Mouse (Mus musculus) gastrocnemius, adult 8-10 months (tissue): ENCODE results near the gene Kif3a. TPM values are rescaled to one million over a fixed set of nuclear protein-coding genes. Genes with fewer than 3 reads are reported as not detected.

Experiments used
- DNase-seq, 2 experiments: peaks; one replicate each; pipeline ENCODE4 v3.0.0; 2022; ENCODE audit warnings: low spot score in 2 of 2
- total RNA-seq, 4 experiments: library from RNA; stranded (reverse); gene quantifications; 2 replicates each; pipeline ENCODE4 v1.2.4; 2022

Kif3a gene
- 1 to 10 TPM; 3.0 to 6.8 (median 4.0) TPM for total RNA-seq

GRCm38 (mm10) chr11:53567224-53568014, at the start of gene Kif3a:
Gene Kif3a, plus strand, starts transcription at chr11:53567379.
- peak; percentile 84 to 90 for DNase-seq

GRCm38 (mm10) chr11:53518759-53519158, 48.4 kb upstream of the Kif3a start:
- no peak for DNase-seq

DNA sequence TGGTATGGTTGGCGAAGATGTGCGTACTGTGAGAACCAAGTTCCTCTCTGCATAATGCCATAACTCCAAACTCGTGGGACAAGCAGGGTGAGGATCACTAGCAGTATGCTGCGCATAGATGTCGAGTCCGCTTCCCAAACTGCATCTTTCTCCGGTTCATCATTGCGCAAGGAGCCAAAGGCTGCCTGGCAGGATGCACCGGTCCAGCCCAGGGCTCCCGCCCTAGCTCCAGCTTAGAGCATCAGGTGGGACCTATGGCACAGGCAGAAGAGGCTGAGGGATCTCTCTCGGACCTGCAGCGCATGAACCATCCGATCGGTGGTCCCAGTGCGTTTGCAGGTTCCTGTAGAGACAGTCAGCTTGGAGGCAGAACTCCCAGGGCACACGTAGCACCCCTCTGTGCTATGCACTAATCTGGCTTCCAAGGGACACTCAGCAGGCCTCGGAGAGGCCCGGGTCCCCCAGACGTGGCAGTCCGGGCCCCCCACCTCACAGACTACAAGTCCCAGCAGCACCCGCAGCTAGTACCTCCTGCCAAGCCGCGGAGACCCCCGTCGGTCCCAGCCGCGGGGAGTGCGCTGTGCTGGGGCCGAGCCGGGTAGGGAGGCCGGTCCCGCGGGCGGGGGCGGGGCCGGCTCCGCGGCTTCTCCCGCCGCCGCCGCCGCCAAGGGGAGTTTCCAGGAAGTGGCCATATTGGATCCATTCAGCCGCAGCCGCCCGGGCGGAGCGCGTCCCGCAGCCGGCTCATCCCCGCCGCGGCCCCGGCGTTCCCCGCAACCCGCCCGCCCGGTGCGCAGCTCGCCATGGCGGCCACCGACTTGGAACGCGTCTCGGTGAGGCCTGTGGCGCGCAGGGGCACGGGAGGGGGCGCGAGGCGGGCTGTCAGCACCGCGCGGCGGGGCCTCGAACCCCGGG, 47.7 kb upstream of the Kif3a start, which contains the start of gene Sept8:
TSS of gene Sept8 (plus strand) at position 51 of the 915 bp plus-strand sequence.
- DNase-seq: peak; percentile 21 to 39

- peak; percentile 28 to 42 for DNase-seq
These were observed 46.8 kb upstream of the Kif3a start for GRCm38 (mm10) chr11:53520122-53520978.

DNA sequence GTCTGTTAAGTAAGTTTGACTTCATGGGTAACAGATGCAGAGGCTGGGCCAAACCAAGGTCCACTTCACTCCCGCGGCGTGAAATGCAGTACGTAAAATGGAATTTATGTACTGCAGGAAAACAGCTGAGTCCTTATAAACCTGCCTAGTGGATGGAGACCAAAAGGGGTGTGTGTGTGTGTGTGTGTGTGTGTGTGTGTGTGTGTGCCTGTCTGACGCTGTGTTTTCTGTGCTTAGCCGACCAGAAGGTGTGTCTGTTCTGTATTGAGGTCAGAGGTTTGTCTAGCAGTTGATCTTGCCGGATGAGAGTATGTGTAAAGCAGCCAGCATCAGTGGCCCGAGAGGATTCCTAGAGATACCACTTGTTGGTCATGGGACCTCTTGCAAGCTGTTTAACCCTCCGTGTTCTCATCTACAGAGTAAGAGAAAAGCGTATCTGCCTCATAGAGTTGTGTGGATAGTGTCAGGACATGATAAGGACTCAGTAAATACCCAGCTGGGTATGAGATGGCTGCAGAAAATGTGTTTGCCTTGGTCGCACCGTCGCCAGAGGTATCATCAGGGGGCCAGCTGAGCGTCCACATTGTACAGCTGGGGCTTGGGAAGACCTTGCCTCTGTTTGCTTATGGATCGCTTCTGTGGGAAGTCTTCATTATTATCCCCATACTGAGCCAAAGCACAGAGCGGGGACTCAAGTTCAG, 45.9 kb upstream of the Kif3a start:
- DNase-seq: no peak

- DNase-seq: peak in 1 of 2 experiments; percentile 40
These were observed 45.4 kb upstream of the Kif3a start for GRCm38 (mm10) chr11:53521821-53522131.

GRCm38 (mm10) chr11:53522362-53522761, 44.8 kb upstream of the Kif3a start:
- DNase-seq: no peak

DNA sequence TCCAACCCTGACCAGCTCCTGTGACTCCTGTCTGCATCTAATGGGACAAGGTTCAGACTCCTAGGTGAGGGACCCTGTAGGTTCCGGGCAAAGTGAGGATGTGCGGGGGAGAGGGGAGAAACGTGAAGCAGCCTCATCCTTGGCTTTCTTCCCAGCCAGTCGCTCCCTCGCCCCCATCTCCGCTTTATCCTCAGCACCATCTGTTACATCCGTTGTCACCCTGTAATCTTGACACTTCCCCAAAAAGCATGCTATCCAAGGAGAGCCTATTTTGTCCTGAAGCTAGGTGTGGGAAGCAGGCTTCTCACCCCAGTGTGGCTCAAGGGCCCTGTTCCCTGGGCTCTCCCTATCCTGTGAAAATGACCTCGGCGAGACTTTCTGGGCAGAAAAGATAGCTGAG, 44.2 kb upstream of the Kif3a start:
- DNase-seq: no peak

DNA sequence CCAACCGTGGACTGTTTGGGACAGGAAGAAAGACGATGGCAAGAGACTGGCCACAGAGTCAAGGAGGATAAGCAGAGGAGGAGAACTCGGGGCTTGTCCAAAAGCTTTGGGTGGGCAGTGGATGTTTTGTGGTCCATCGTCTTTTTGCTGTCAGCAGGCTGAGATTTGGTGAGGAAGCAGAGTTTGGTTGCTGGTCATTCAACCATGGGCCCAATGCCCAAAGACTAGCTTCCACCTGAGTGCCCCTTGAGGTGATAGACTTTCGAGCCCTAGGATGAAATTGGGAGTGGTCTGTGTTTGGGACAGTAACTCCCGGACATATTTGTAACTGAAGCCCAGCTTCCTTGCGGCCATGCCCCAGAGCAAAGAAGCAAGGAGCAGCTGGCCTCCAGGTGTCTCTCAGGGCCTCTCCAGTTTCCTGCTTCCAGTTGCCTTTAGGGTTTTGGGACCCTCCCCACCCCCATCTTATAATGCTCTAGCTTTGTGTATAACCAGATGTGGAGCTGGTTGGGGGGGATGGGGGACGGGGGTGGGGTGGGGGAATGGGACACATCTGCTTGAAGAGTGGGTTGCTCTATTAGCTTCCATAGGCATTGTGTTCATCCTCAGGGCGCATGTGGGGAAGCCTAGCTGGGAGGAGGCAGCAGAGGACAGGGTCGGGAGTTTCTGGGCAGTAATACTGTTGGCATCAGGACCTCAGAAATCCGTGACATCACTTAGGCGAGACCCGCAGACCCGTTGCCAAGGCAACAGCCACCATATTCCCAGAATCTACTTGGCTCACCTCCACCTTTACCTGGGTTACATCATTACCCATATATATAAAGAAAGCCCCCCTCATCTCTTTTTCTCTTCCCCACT, 43.4 kb upstream of the Kif3a start:
- DNase-seq: no peak

- no peak for DNase-seq
These were observed 42.3 kb upstream of the Kif3a start for GRCm38 (mm10) chr11:53524905-53525304.

DNA sequence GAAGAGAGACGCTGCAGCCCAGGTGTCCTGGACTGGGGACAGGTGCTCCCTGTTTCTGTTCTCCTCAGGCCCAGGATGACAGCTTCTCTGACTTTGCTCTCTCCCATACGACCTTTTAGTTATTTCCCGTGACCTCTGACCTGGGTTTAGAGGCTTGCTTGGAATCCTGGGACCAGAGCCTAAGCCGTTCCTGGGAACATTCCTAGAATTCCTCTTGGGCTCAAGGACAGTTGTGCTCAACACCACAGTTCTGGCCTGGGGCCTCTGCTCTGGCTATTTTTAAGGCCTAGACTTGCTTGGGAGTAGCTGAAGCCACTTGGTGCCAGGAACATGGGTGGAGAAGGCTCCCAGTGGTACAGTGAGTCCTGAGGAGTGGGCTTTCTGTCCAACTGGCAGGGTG, 41.7 kb upstream of the Kif3a start:
- peak in 1 of 2 experiments; percentile 32 for DNase-seq

DNA sequence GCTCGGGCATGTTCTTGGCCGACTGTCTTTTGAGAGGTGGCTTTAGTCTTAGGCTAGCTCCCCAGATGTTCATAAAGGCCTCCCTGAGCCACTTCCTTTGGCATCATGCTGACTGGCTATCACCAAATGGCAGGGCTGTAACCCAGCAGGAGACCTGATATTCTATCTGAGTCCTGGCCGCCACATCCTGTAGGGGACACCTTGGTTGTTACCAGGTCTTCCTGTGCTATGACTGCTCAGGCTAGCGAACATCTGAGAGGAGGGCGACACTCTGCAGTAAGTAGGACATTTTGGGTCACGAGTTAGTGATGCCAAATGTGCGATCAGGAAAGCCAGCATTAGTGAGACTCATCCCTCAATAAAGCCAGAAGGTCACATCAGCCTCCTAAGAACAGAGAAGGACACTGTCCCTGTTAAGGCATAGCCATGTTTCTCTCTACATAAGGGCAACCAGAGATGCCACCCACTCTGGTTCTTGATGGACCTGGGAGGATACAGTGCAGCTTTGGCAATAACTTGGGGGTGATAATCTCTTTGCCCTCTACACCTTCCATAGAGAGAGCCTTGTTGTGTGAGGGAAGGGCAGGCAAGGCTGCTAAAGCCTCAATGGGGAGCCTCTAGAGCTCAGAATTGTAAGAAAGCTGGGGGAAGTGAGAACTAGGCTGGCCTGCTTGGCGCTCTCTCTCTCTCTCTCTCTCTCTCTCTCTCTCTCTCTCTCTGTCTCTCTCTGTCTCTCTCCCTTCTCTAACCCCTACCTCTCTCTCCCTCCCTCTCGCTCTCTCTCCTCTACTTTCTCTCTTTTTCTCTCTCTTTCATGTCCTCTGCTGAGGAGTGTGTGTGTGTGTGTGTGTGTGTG, 38.6 kb upstream of the Kif3a start:
- DNase-seq: no peak

DNA sequence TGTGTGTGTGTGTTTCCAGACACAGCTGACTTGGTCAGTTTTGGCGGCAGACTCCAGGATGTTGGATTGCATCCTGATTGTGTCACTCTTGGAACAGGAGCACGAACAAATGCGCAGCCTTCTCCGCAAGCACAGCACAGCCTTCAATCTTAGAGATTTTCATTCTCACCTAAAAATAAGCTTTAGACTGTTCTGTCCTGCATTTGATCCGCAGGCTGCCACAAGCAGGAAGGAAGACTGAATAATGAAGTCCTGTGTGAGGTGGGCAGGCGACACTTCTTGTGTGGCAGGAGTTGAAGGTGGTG, 38.0 kb upstream of the Kif3a start:
- DNase-seq: peak; percentile 44 to 62

- DNase-seq: no peak
These were observed 37.2 kb upstream of the Kif3a start for GRCm38 (mm10) chr11:53530001-53530400.

- DNase-seq: no peak
These were observed 35.5 kb upstream of the Kif3a start for GRCm38 (mm10) chr11:53531578-53532230.

GRCm38 (mm10) chr11:53532231-53532620, 35.0 kb upstream of the Kif3a start:
- no peak for DNase-seq

DNA sequence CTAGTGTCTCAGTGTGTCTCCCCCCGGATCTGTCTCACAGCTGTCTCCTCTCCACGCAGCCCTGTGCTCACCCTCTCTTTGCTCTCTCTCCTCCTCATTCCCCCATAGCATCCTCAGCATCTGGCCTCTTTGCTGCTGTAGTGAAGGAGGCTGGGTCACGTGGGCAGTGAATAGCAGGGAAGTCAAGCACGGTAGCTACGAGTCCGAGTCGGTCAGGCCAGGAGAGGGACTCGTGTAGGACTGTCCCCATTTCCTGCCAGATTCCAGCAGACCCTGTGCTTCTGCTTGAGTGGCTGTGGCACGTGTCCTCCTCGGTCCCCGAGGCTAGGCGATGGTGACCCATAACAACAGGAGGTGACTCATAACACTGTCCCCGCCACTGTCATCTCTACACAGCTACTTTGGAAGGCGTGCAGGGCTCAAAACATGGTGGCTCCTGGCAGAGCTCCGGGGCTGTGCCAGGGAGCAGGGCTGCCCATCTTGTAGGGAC, 28.1 kb upstream of the Kif3a start:
- DNase-seq: no peak

DNA sequence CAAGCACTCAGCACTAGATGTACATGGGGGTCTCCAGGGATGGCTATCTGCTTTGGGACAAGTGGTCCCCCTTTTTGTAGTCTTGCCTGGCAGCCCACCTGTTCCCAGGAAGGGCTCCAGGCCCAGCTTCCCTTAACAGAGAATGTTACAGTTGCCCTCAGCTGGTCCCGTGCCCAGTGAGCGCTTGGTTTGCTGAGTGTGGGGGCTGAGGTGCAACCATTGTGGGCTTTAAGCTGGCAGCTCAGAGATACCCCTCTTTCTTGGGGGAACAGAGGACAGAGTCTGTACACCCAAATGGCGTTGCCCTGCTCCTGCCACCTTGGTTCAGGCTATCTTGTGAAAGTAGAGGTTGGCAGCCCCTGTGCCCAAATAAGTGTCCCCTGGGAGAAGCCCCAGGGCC, 26.8 kb upstream of the Kif3a start:
- DNase-seq: no peak
